Mouse (Mus musculus) stomach, postnatal 0 days (tissue): ENCODE results near the gene Agbl4.

Experiments
- CTCF ChIP-seq: IDR thresholded peaks from 2 replicates; pipeline ENCODE4 v1.5.1; 2016; ENCODE audit warnings: antibody characterized with exemption, low read depth, mild to moderate bottlenecking, moderate library complexity
- EP300 ChIP-seq: optimal IDR thresholded peaks from 2 replicates; pipeline ENCODE3; 2016; ENCODE audit warnings: antibody characterized with exemption

- TF ChIP-seq CTCF (no peak), EP300 (no peak)
Observed at GRCm38 (mm10) chr4:111589467-111590170, 1192.2 kb downstream of the Agbl4 start.
